33 mouse cellular contexts compared by ENCODE assay signal in genomic region chr17:84434233-84434632, GRCm38 (mm10).
"Had no signal": no experiment of that assay in that cellular context is flagged by ENCODE, and none has a peak within 500 bp of the region (broad histone marks: within the 10 kb centered on the region; RNA-seq: fewer than 3 reads in every experiment).

No protein-coding gene starts in this region.

- H3K27ac ChIP-seq: heart, embryonic 10.5 days; heart, embryonic 13.5 days; heart, embryonic 15.5 days; hindbrain, embryonic 10.5 days; hindbrain, embryonic 12.5 days; hindbrain, embryonic 13.5 days; hindbrain, embryonic 14.5 days; hindbrain, embryonic 15.5 days; hindbrain, postnatal 0 days; intestine, embryonic 15.5 days; kidney, embryonic 15.5 days; kidney, postnatal 0 days; layer of hippocampus, adult 2 months had no signal

- H3K4me1 ChIP-seq: heart, embryonic 10.5 days; heart, embryonic 13.5 days; hindbrain, embryonic 10.5 days; hindbrain, embryonic 12.5 days; hindbrain, embryonic 13.5 days; hindbrain, embryonic 15.5 days; intestine, embryonic 15.5 days; kidney, embryonic 15.5 days had no signal

- H3K9me3 ChIP-seq: heart, embryonic 10.5 days; heart, embryonic 13.5 days; heart, embryonic 15.5 days; hindbrain, embryonic 10.5 days; hindbrain, embryonic 12.5 days; hindbrain, embryonic 13.5 days; hindbrain, embryonic 15.5 days; intestine, embryonic 15.5 days; kidney, embryonic 15.5 days had no signal

- ATAC-seq: hindbrain, embryonic 16.5 days; hindbrain, postnatal 0 days; intestine, embryonic 15.5 days; intestine, embryonic 16.5 days; intestine, postnatal 0 days had no signal

- H3K27me3 ChIP-seq: heart, embryonic 13.5 days; heart, embryonic 15.5 days; hindbrain, embryonic 12.5 days; hindbrain, embryonic 13.5 days; hindbrain, embryonic 15.5 days; intestine, embryonic 15.5 days; kidney, embryonic 15.5 days had no signal

- H3K9ac ChIP-seq: heart, embryonic 13.5 days; heart, embryonic 15.5 days; hindbrain, embryonic 12.5 days; hindbrain, embryonic 13.5 days; hindbrain, embryonic 14.5 days; hindbrain, embryonic 15.5 days; intestine, embryonic 15.5 days; kidney, embryonic 15.5 days had no signal

- DNase-seq: heart, postnatal 10 days; heart, postnatal 14 days; heart, postnatal 36 days; heart, postnatal 4 days; kidney, adult 11 months; kidney, adult 18-20 months; kidney, adult 2 months; kidney, adult 8-10 months; kidney, adult 9 months; kidney, postnatal 10 days; kidney, postnatal 14 days; kidney, postnatal 25 days; kidney, postnatal 36 days; kidney, postnatal 4 days; layer of hippocampus, adult 9-11 months; layer of hippocampus, postnatal 36 days had no signal

- H3K4me2 ChIP-seq: heart, embryonic 11.5 days; heart, embryonic 13.5 days; heart, embryonic 15.5 days; hindbrain, embryonic 12.5 days; hindbrain, embryonic 13.5 days; hindbrain, embryonic 14.5 days; hindbrain, embryonic 15.5 days; intestine, embryonic 15.5 days; kidney, embryonic 15.5 days had no signal

- H3K4me3 ChIP-seq: heart, embryonic 10.5 days; heart, embryonic 13.5 days; heart, embryonic 15.5 days; hindbrain, embryonic 10.5 days; hindbrain, embryonic 12.5 days; hindbrain, embryonic 13.5 days; hindbrain, embryonic 15.5 days; intestine, embryonic 15.5 days; kidney, embryonic 15.5 days; layer of hippocampus, adult 2 months had no signal
